Mouse (Mus musculus): ENCODE results near the gene Slc16a4.

Gene Slc16a4

GRCm38 (mm10) chr3:107290764-107291381, at the start of gene Slc16a4:
Gene Slc16a4 (plus strand): TSS chr3:107291230.
- DNase-seq (ENCODE audit: low read depth): peak; percentile 87

- no peak for DNase-seq (ENCODE audit: low read depth)
These were observed 49.5 kb upstream of the Slc16a4 start for GRCm38 (mm10) chr3:107241389-107242094.

GRCm38 (mm10) chr3:107246876-107247275, 44.2 kb upstream of the Slc16a4 start:
- no peak for DNase-seq (ENCODE audit: low read depth)

- no peak for DNase-seq (ENCODE audit: low read depth)
These were observed 42.0 kb upstream of the Slc16a4 start for GRCm38 (mm10) chr3:107249042-107249441.

- no peak for DNase-seq (ENCODE audit: low read depth)
These were observed 40.7 kb upstream of the Slc16a4 start for GRCm38 (mm10) chr3:107250320-107250719.

- peak; percentile 32 for DNase-seq (ENCODE audit: low read depth)
These were observed 39.0 kb upstream of the Slc16a4 start for GRCm38 (mm10) chr3:107252035-107252434.

- no peak for DNase-seq (ENCODE audit: low read depth)
These were observed 37.1 kb upstream of the Slc16a4 start for GRCm38 (mm10) chr3:107253925-107254324.

- DNase-seq (ENCODE audit: low read depth): no peak
These were observed 35.0 kb upstream of the Slc16a4 start for GRCm38 (mm10) chr3:107255992-107256391.

- no peak for DNase-seq (ENCODE audit: low read depth)
These were observed 34.3 kb upstream of the Slc16a4 start for GRCm38 (mm10) chr3:107256724-107257123.

GRCm38 (mm10) chr3:107257924-107258323, 33.1 kb upstream of the Slc16a4 start:
- no peak for DNase-seq (ENCODE audit: low read depth)

GRCm38 (mm10) chr3:107260956-107261850, 29.8 kb upstream of the Slc16a4 start:
- no peak for DNase-seq (ENCODE audit: low read depth)

- no peak for DNase-seq (ENCODE audit: low read depth)
These were observed 29.2 kb upstream of the Slc16a4 start for GRCm38 (mm10) chr3:107261851-107262165.

GRCm38 (mm10) chr3:107266814-107267345, 24.1 kb upstream of the Slc16a4 start:
- no peak for DNase-seq (ENCODE audit: low read depth)

- DNase-seq (ENCODE audit: low read depth): no peak
These were observed 18.6 kb upstream of the Slc16a4 start for GRCm38 (mm10) chr3:107272433-107272832.

GRCm38 (mm10) chr3:107273820-107274219, 17.2 kb upstream of the Slc16a4 start:
- DNase-seq (ENCODE audit: low read depth): peak; percentile 77

- no peak for DNase-seq (ENCODE audit: low read depth)
These were observed 15.7 kb upstream of the Slc16a4 start for GRCm38 (mm10) chr3:107275351-107275750.

- DNase-seq (ENCODE audit: low read depth): peak; percentile 61
These were observed 15.0 kb upstream of the Slc16a4 start for GRCm38 (mm10) chr3:107275996-107276395.

GRCm38 (mm10) chr3:107276626-107277025, 14.4 kb upstream of the Slc16a4 start:
- DNase-seq (ENCODE audit: low read depth): no peak

- DNase-seq (ENCODE audit: low read depth): peak; percentile 90
These were observed 12.4 kb upstream of the Slc16a4 start, which contains the start of gene Lamtor5 for GRCm38 (mm10) chr3:107278479-107279269. Gene Lamtor5 (plus strand): TSS chr3:107278858.

- DNase-seq (ENCODE audit: low read depth): no peak
These were observed 4.9 kb upstream of the Slc16a4 start for GRCm38 (mm10) chr3:107286123-107286522.

GRCm38 (mm10) chr3:107287346-107287745, 3.7 kb upstream of the Slc16a4 start:
- DNase-seq (ENCODE audit: low read depth): no peak
